In the genomic region with DNA sequence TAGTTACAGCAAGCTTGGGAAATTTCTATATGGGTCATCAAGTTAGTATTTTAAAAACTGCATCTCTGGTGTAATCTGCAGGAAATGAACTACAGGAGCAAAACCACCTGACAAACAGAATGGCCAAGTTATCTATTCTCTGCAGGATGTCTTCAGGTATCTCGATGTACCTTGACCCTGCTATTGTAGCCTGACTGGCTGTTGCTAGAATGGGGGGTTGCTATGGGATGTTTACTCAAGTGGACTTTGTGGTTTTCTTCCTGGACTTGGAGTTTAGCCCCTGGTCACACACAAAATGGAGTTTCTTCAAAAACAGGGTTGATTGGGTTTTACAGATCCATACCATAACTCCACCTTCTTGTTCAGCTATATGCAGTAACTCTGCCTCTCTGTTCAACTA, we compare ENCODE assay signal across 18 mouse cellular contexts.
"Had no signal": no experiment of that assay in that cellular context is flagged by ENCODE, and none has a peak within 500 bp of the region (broad histone marks: within the 10 kb centered on the region; RNA-seq: fewer than 3 reads in every experiment).

No protein-coding gene starts in this region.

- H3K4me1 ChIP-seq: midbrain, embryonic 10.5 days; midbrain, embryonic 12.5 days; neural tube, embryonic 13.5 days; neural tube, embryonic 15.5 days; stomach, embryonic 15.5 days had no signal

- H3K4me2 ChIP-seq: lung, embryonic 14.5 days; midbrain, embryonic 12.5 days; neural tube, embryonic 13.5 days; neural tube, embryonic 15.5 days; stomach, embryonic 15.5 days had no signal

- H3K27ac ChIP-seq: midbrain, embryonic 10.5 days; midbrain, embryonic 12.5 days; neural tube, embryonic 13.5 days; neural tube, embryonic 15.5 days; stomach, embryonic 15.5 days; stomach, postnatal 0 days had no signal

- ATAC-seq: midbrain, embryonic 16.5 days had no signal

- DNase-seq: lung, adult 18-20 months; lung, embryonic 14.5 days; lung, postnatal 10 days; lung, postnatal 4 days; midbrain, embryonic 14.5 days; retina, postnatal 1 day; right cerebral cortex, postnatal 14 days; thymus, adult 2 months; thymus, postnatal 25 days; thymus, postnatal 4 days had no signal

- H3K4me3 ChIP-seq: midbrain, embryonic 10.5 days; midbrain, embryonic 12.5 days; myocyte; neural tube, embryonic 13.5 days; neural tube, embryonic 15.5 days; stomach, embryonic 15.5 days had no signal

- H3K36me3 ChIP-seq: midbrain, embryonic 10.5 days; midbrain, embryonic 12.5 days; neural tube, embryonic 13.5 days; neural tube, embryonic 15.5 days; stomach, embryonic 15.5 days had no signal

- H3K9ac ChIP-seq: lung, embryonic 14.5 days; midbrain, embryonic 12.5 days; neural tube, embryonic 13.5 days; neural tube, embryonic 15.5 days; stomach, embryonic 15.5 days had no signal

- H3K9me3 ChIP-seq: midbrain, embryonic 10.5 days; midbrain, embryonic 12.5 days; neural tube, embryonic 15.5 days; stomach, embryonic 15.5 days had no signal

- H3K27me3 ChIP-seq: midbrain, embryonic 12.5 days; neural tube, embryonic 13.5 days; neural tube, embryonic 15.5 days; stomach, embryonic 15.5 days had no signal
